Mouse (Mus musculus) limb, embryonic 15.5 days (tissue): ENCODE measurements around the gene Ppfia2. TPM values are rescaled to one million over a fixed set of nuclear protein-coding genes. Genes with fewer than 3 reads are reported as not detected.

Experiments
- ATAC-seq: fragments of 200-750 bp; cut with Nextera tagmentation; 2 replicates; pipeline ENCODE4 v1.8.0; 2017; ENCODE audit warnings: low read depth, moderate TSS enrichment; ENCODE audit not compliant: insufficient number of reproducible peaks, low FRiP score, low TSS enrichment
- H3K27ac ChIP-seq: fragments of 300-500 bp; sonication (generic); 2 replicates; pipeline ENCODE4 v1.5.1; 2015; ENCODE audit warnings: moderate library complexity, mild to moderate bottlenecking, inconsistent platforms
- H3K27me3 ChIP-seq: fragments of 300-500 bp; sonication (generic); 2 replicates; pipeline ENCODE4 v1.6.1; 2015; ENCODE audit warnings: inconsistent platforms
- H3K36me3 ChIP-seq: fragments of 300-500 bp; sonication (generic); 2 replicates; pipeline ENCODE4 v1.6.1; 2015; ENCODE audit warnings: inconsistent platforms
- H3K4me1 ChIP-seq: fragments of 300-500 bp; sonication (generic); 2 replicates; pipeline ENCODE4 v1.6.1; 2015; ENCODE audit warnings: inconsistent platforms
- H3K4me2 ChIP-seq: fragments of 300-500 bp; sonication (generic); 2 replicates; pipeline ENCODE4 v1.6.1; 2015; ENCODE audit warnings: mild to moderate bottlenecking, inconsistent platforms
- H3K4me3 ChIP-seq: fragments of 300-500 bp; sonication (generic); 2 replicates; pipeline ENCODE4 v1.5.1; 2015; ENCODE audit warnings: mild to moderate bottlenecking, inconsistent platforms
- H3K9ac ChIP-seq: fragments of 300-500 bp; sonication (generic); 2 replicates; pipeline ENCODE4 v1.6.1; 2015; ENCODE audit warnings: inconsistent platforms
- H3K9me3 ChIP-seq: fragments of 300-500 bp; sonication (generic); 2 replicates; pipeline ENCODE4 v1.6.1; 2016; ENCODE audit warnings: inconsistent platforms
- WGBS: fragments of 180-500 bp; shearing (Covaris S2); methylation state at CpG from one replicate; pipeline ENCODE4 v1.1.7; 2015; 5-methylcytosine and 5-hydroxymethylcytosine counted together
- polyA plus RNA-seq: library from polyadenylated mRNA; unstranded; fragments of >200 nt; fragmentation: Nextera tagmentation; extraction: Ambion mirVana; gene quantifications from 2 replicates; pipeline ENCODE4 v1.2.1, GENCODE M21; 2015

Gene Ppfia2
- polyA plus RNA-seq, 1 experiment from 2014 or later: 0.70 TPM

GRCm38 (mm10) chr10:106932571-106933073, 462.5 kb downstream of the Ppfia2 start:
- Histone ChIP-seq H3K27me3 (no peaks in the 10 kb centered on the region), H3K4me1 (no peaks in the 10 kb centered on the region), H3K4me2 (peak overlapping the region; percentile 39), H3K9me3 (no peaks in the 10 kb centered on the region), H3K4me3 (peak overlapping the region; percentile 20), H3K36me3 (no peaks in the 10 kb centered on the region), H3K9ac (no peak overlapping the region), H3K27ac (no peak overlapping the region)
- no peak for ATAC-seq
- 34% methylated on average over 13 of the region's 13 CpGs for WGBS

- H3K36me3 ChIP-seq: no peaks in the 10 kb centered on the region
- no peaks in the 10 kb centered on the region for H3K4me1 ChIP-seq
- no peak overlapping the region for H3K4me2 ChIP-seq
- no peak overlapping the region for H3K27ac ChIP-seq
- no peaks in the 10 kb centered on the region for H3K27me3 ChIP-seq
- no peak for ATAC-seq
- H3K4me3 ChIP-seq: no peak overlapping the region
- H3K9ac ChIP-seq: no peak overlapping the region
- WGBS: 57% methylated on average over 7 of the region's 7 CpGs
- no peaks in the 10 kb centered on the region for H3K9me3 ChIP-seq
Observed at GRCm38 (mm10) chr10:106936996-106937395, 466.9 kb downstream of the Ppfia2 start.

GRCm38 (mm10) chr10:106938851-106939250, 468.7 kb downstream of the Ppfia2 start:
- 87% methylated on average over 3 of the region's 3 CpGs for WGBS
- Histone ChIP-seq H3K4me1 (no peaks in the 10 kb centered on the region), H3K27ac (no peak overlapping the region), H3K4me2 (no peak overlapping the region), H3K9me3 (no peaks in the 10 kb centered on the region), H3K4me3 (no peak overlapping the region), H3K27me3 (no peaks in the 10 kb centered on the region), H3K9ac (no peak overlapping the region), H3K36me3 (no peaks in the 10 kb centered on the region)
- ATAC-seq: no peak

- Histone ChIP-seq H3K4me2 (no peak overlapping the region), H3K4me3 (no peak overlapping the region), H3K36me3 (no peaks in the 10 kb centered on the region), H3K9me3 (no peaks in the 10 kb centered on the region), H3K27me3 (no peaks in the 10 kb centered on the region), H3K27ac (no peak overlapping the region), H3K9ac (no peak overlapping the region), H3K4me1 (no peaks in the 10 kb centered on the region)
- ATAC-seq: no peak
- WGBS: 59% methylated on average over 1 of the region's 1 CpGs
Observed at GRCm38 (mm10) chr10:106939441-106939840, 469.3 kb downstream of the Ppfia2 start.

- 57% methylated on average over 5 of the region's 5 CpGs for WGBS
- no peaks in the 10 kb centered on the region for H3K9me3 ChIP-seq
- no peak for ATAC-seq
Observed at GRCm38 (mm10) chr10:106941380-106941779, 471.2 kb downstream of the Ppfia2 start.

GRCm38 (mm10) chr10:106959026-106959425, 488.9 kb downstream of the Ppfia2 start:
- H3K9me3 ChIP-seq: no peaks in the 10 kb centered on the region
- H3K4me1 ChIP-seq: no peaks in the 10 kb centered on the region
- H3K36me3 ChIP-seq: no peaks in the 10 kb centered on the region
- WGBS: 75% methylated on average over 3 of the region's 3 CpGs
- ATAC-seq: no peak
- H3K27me3 ChIP-seq: no peaks in the 10 kb centered on the region
- no peak overlapping the region for H3K27ac ChIP-seq
- H3K9ac ChIP-seq: no peak overlapping the region
- H3K4me2 ChIP-seq: no peak overlapping the region
- no peak overlapping the region for H3K4me3 ChIP-seq

More at GRCm38 (mm10) chr10:106941380-106941779, 471.2 kb downstream of the Ppfia2 start:
- H3K4me3 ChIP-seq: no peak overlapping the region
- no peaks in the 10 kb centered on the region for H3K36me3 ChIP-seq
- H3K9ac ChIP-seq: no peak overlapping the region
- no peak overlapping the region for H3K4me2 ChIP-seq
- H3K27ac ChIP-seq: no peak overlapping the region
- no peaks in the 10 kb centered on the region for H3K4me1 ChIP-seq
- H3K27me3 ChIP-seq: no peaks in the 10 kb centered on the region

- no peaks in the 10 kb centered on the region for H3K9me3 ChIP-seq
- H3K4me2 ChIP-seq: no peak overlapping the region
- no peaks in the 10 kb centered on the region for H3K36me3 ChIP-seq
- no peak overlapping the region for H3K4me3 ChIP-seq
- no peak overlapping the region for H3K27ac ChIP-seq
- no peaks in the 10 kb centered on the region for H3K4me1 ChIP-seq
- no peaks in the 10 kb centered on the region for H3K27me3 ChIP-seq
- no peak overlapping the region for H3K9ac ChIP-seq
- WGBS: 73% methylated on average over 13 of the region's 13 CpGs
- no peak for ATAC-seq
Observed at GRCm38 (mm10) chr10:106975193-106976141, 505.3 kb downstream of the Ppfia2 start.
